ENCODE assay signal across 14 mouse cellular contexts in genomic region chr17:45836731-45837130, GRCm38 (mm10).
DNase-seq lines count a peak whose midpoint lies in the region; ATAC-seq and TF ChIP-seq lines count a peak whose summit lies in the region.
"Had no signal": no experiment of that assay in that cellular context is flagged by ENCODE, and none has a peak within 500 bp of the region (broad histone marks: within the 10 kb centered on the region; RNA-seq: fewer than 3 reads in every experiment).

No protein-coding gene starts in this region.

- no peak overlapping the region for H3K27ac ChIP-seq in heart, embryonic 13.5 days (replicated peaks)
- no peak overlapping the region for H3K27ac ChIP-seq in kidney, embryonic 16.5 days (ENCODE audit: low read length)
- no peak overlapping the region for H3K27ac ChIP-seq in midbrain, postnatal 0 days (ENCODE audit: low read depth, low read length)
- H3K27ac ChIP-seq in midbrain, embryonic 16.5 days (ENCODE audit: low read length) = no peak overlapping the region
- no peak overlapping the region for H3K27ac ChIP-seq in intestine, postnatal 0 days (ENCODE audit: low read depth, low read length)
- H3K27ac ChIP-seq: embryonic facial prominence, embryonic 15.5 days; forebrain, embryonic 12.5 days; midbrain, embryonic 12.5 days had no signal

- 46% methylated on average over 7 of the region's 7 CpGs for WGBS in heart, embryonic 13.5 days
- 40% methylated on average over 7 of the region's 7 CpGs for WGBS in kidney, embryonic 16.5 days
- 48% methylated on average over 7 of the region's 7 CpGs for WGBS in midbrain, postnatal 0 days
- WGBS in midbrain, embryonic 16.5 days = 45% methylated on average over 7 of the region's 7 CpGs
- 33% methylated on average over 7 of the region's 7 CpGs for WGBS in intestine, postnatal 0 days

- ATAC-seq in heart, embryonic 13.5 days (ENCODE audit: extremely low read depth, insufficient number of reproducible peaks, low FRiP score, low TSS enrichment) = no peak
- no peak for ATAC-seq in kidney, embryonic 16.5 days (ENCODE audit: low FRiP score, low TSS enrichment)
- ATAC-seq in midbrain, postnatal 0 days (ENCODE audit: low FRiP score) = no peak
- no peak for ATAC-seq in midbrain, embryonic 16.5 days
- ATAC-seq in intestine, postnatal 0 days = peak; percentile 29; the same call in 1 of the 2 replicates
- ATAC-seq in megakaryocyte-erythroid progenitor cell, adult 5-6 weeks (replicated peaks; ENCODE audit: low FRiP score, low TSS enrichment, poor library complexity, severe bottlenecking) = no peak
- ATAC-seq: inflammation-experienced regulatory T-cells, adult 6 months had no signal

- H3K4me2 ChIP-seq in heart, embryonic 13.5 days = no peak overlapping the region
- H3K4me2 ChIP-seq in kidney, embryonic 16.5 days (replicated peaks; ENCODE audit: low read depth, low read length) = no peak overlapping the region
- no peak overlapping the region for H3K4me2 ChIP-seq in midbrain, postnatal 0 days (ENCODE audit: low read depth, low read length, poor library complexity, severe bottlenecking)
- H3K4me2 ChIP-seq in midbrain, embryonic 16.5 days (ENCODE audit: low read length) = no peak overlapping the region
- no peak overlapping the region for H3K4me2 ChIP-seq in intestine, postnatal 0 days (replicated peaks; ENCODE audit: low read depth)
- H3K4me2 ChIP-seq: embryonic facial prominence, embryonic 15.5 days; forebrain, embryonic 12.5 days; midbrain, embryonic 12.5 days had no signal

- no peak for TF ChIP-seq CTCF in midbrain, postnatal 0 days (IDR thresholded peaks at IDR 0.05)
- TF ChIP-seq CTCF in intestine, postnatal 0 days (IDR thresholded peaks at IDR 0.05; ENCODE audit: low read depth) = no peak

- no peak for DNase-seq in heart, postnatal 10 days
- peak; percentile 54 to 62 for DNase-seq in kidney, postnatal 4 days
- peak; percentile 61 for DNase-seq in midbrain, postnatal 0 days (ENCODE audit: low spot score)
- DNase-seq: adrenal gland, postnatal 14 days; thymus, postnatal 36 days had no signal

- H3K4me3 ChIP-seq in heart, embryonic 13.5 days = no peak overlapping the region
- H3K4me3 ChIP-seq in kidney, embryonic 16.5 days (ENCODE audit: low read length) = no peak overlapping the region
- H3K4me3 ChIP-seq in midbrain, postnatal 0 days (ENCODE audit: low read depth, low read length) = no peak overlapping the region
- no peak overlapping the region for H3K4me3 ChIP-seq in midbrain, embryonic 16.5 days (ENCODE audit: low read depth, low read length)
- H3K4me3 ChIP-seq in intestine, postnatal 0 days (ENCODE audit: low read depth, low read length) = no peak overlapping the region
- H3K4me3 ChIP-seq: embryonic facial prominence, embryonic 15.5 days; forebrain, embryonic 12.5 days; midbrain, embryonic 12.5 days had no signal

- H3K36me3 ChIP-seq in heart, embryonic 13.5 days = no peaks in the 10 kb centered on the region
- no peaks in the 10 kb centered on the region for H3K36me3 ChIP-seq in kidney, embryonic 16.5 days (ENCODE audit: insufficient read depth, low read length)
- no peaks in the 10 kb centered on the region for H3K36me3 ChIP-seq in midbrain, postnatal 0 days (ENCODE audit: insufficient read depth, low read length)
- H3K36me3 ChIP-seq in midbrain, embryonic 16.5 days (ENCODE audit: control insufficient read depth, insufficient read depth, low read length) = no peaks in the 10 kb centered on the region
- no peaks in the 10 kb centered on the region for H3K36me3 ChIP-seq in intestine, postnatal 0 days (ENCODE audit: control insufficient read depth, insufficient read depth)
- H3K36me3 ChIP-seq: embryonic facial prominence, embryonic 15.5 days; forebrain, embryonic 12.5 days; midbrain, embryonic 12.5 days had no signal

- peaks cover 10% of the 10 kb centered on the region; the same call in 1 of the 2 replicates for H3K4me1 ChIP-seq in heart, embryonic 13.5 days
- H3K4me1 ChIP-seq in kidney, embryonic 16.5 days (ENCODE audit: insufficient read depth, low read length) = 0 out of 2 replicates have a peak, but pooled peaks cover 5% of the 10 kb centered on the region
- no peaks in the 10 kb centered on the region for H3K4me1 ChIP-seq in midbrain, postnatal 0 days (ENCODE audit: insufficient read depth, low read length)
- no peaks in the 10 kb centered on the region for H3K4me1 ChIP-seq in midbrain, embryonic 16.5 days (ENCODE audit: control insufficient read depth, insufficient read depth, low read length)
- H3K4me1 ChIP-seq in intestine, postnatal 0 days (replicated peaks; ENCODE audit: control insufficient read depth, insufficient read depth, low read length) = peaks cover 10% of the 10 kb centered on the region; the same call in 1 of the 2 replicates

- H3K27me3 ChIP-seq in heart, embryonic 13.5 days (replicated peaks) = peaks cover 18% of the 10 kb centered on the region; the same call in 1 of the 2 replicates
- no peaks in the 10 kb centered on the region for H3K27me3 ChIP-seq in kidney, embryonic 16.5 days (ENCODE audit: insufficient read depth, low read length)
- H3K27me3 ChIP-seq in midbrain, postnatal 0 days (ENCODE audit: insufficient read depth, low read length) = no peaks in the 10 kb centered on the region
- no peaks in the 10 kb centered on the region for H3K27me3 ChIP-seq in midbrain, embryonic 16.5 days (ENCODE audit: control insufficient read depth, insufficient read depth, low read depth, low read length)
- no peaks in the 10 kb centered on the region for H3K27me3 ChIP-seq in intestine, postnatal 0 days (replicated peaks; ENCODE audit: control insufficient read depth, insufficient read depth, low read length)
- H3K27me3 ChIP-seq: embryonic facial prominence, embryonic 15.5 days; forebrain, embryonic 12.5 days; midbrain, embryonic 12.5 days had no signal

- intact Hi-C loops in heart, postnatal 10 days (cut with DNase I) = no loop called here

- H3K9me3 ChIP-seq in heart, embryonic 13.5 days = no peaks in the 10 kb centered on the region
- H3K9me3 ChIP-seq in kidney, embryonic 16.5 days (ENCODE audit: low read length) = no peaks in the 10 kb centered on the region
- H3K9me3 ChIP-seq in midbrain, postnatal 0 days (ENCODE audit: low read length) = no peaks in the 10 kb centered on the region
- no peaks in the 10 kb centered on the region for H3K9me3 ChIP-seq in midbrain, embryonic 16.5 days (replicated peaks; ENCODE audit: control insufficient read depth, low read length, poor library complexity, severe bottlenecking)
- H3K9me3 ChIP-seq in intestine, postnatal 0 days (ENCODE audit: control insufficient read depth) = no peaks in the 10 kb centered on the region
- H3K9me3 ChIP-seq: embryonic facial prominence, embryonic 15.5 days; forebrain, embryonic 12.5 days; midbrain, embryonic 12.5 days had no signal

- H3K9ac ChIP-seq in heart, embryonic 13.5 days = 0 out of 2 replicates have a peak overlapping the region, but pooled peaks have one; percentile 7
- no peak overlapping the region for H3K9ac ChIP-seq in kidney, embryonic 16.5 days (replicated peaks; ENCODE audit: low read length)
- H3K9ac ChIP-seq in midbrain, postnatal 0 days (replicated peaks; ENCODE audit: low read length, poor library complexity, severe bottlenecking) = no peak overlapping the region
- no peak overlapping the region for H3K9ac ChIP-seq in midbrain, embryonic 16.5 days (ENCODE audit: low read depth, low read length)
- H3K9ac ChIP-seq in intestine, postnatal 0 days (ENCODE audit: low read depth, low read length) = no peak overlapping the region
- H3K9ac ChIP-seq: embryonic facial prominence, embryonic 15.5 days; forebrain, embryonic 12.5 days; midbrain, embryonic 12.5 days had no signal

Comparison
In these comparisons a context has a peak if more than half of its experiments do, and no peak if none do; other contexts are left out.
1. DNase-seq: peak in kidney, postnatal 4 days (2 of 2) and midbrain, postnatal 0 days (single experiment); none in heart, postnatal 10 days (0 of 2).